Mouse (Mus musculus) olfactory bulb, adult 2 months (tissue): ENCODE data around the gene Ctdsp2.

ENCODE experiments used
- CTCF ChIP-seq: fragments of 200-500 bp; IDR thresholded peaks from 2 replicates; pipeline ENCODE4 v1.5.1; 2012; ENCODE audit warnings: low read depth, mild to moderate bottlenecking, low read length, moderate library complexity; ENCODE audit not compliant: insufficient read depth
- POLR2A ChIP-seq: fragments of 200-500 bp; IDR thresholded peaks from 2 replicates; pipeline ENCODE4 v1.6.1; 2012; ENCODE audit warnings: mild to moderate bottlenecking, low read depth, low read length, moderate library complexity; ENCODE audit not compliant: insufficient read depth

- TF ChIP-seq CTCF (no peak), POLR2A (no peak)
Observed at GRCm38 (mm10) chr10:126961757-126962156, 16.8 kb upstream of the Ctdsp2 start.
